Mouse (Mus musculus): Measurements from ENCODE around the gene Pde10a. TPM values are rescaled to one million over a fixed set of nuclear protein-coding genes. Genes with fewer than 3 reads are reported as not detected.

Gene Pde10a
- polyA plus RNA-seq, 1 experiment, result 1.5 TPM

DNA sequence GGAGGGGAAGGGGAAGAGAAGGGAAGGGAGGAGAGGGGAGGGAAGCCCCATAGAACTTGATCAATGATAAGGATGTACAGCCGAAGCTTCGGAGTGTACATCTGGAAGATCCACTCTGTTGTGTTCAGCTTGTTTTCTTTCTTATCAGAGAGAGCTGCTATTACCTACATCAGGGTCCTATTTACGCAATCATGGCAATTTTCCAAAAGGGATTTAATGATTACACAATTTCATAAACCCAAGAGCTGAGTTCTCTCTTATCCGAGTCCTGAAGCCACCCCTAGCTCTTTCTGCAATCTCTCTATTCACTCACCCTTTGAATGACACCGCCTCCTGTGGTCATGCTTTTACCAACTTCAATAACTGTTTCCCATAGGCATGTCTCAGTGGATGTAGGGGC, 508.3 kb downstream of the Pde10a start:
- 79% methylated on average over 5 of the region's 5 CpGs for WGBS
- no peak for DNase-seq (ENCODE audit: low read depth in 1 of 2, low spot score in 2 of 2)

GRCm38 (mm10) chr17:9035561-9036348, 510.6 kb downstream of the Pde10a start:
- H3K36me3 ChIP-seq (ENCODE audit: control insufficient read depth, insufficient read depth, low read length), result no peaks in the 10 kb centered on the region
- no peaks in the 10 kb centered on the region for H3K27me3 ChIP-seq (ENCODE audit: control insufficient read depth, insufficient read depth, low read length)
- no peak for DNase-seq (ENCODE audit: low read depth in 1 of 2, low spot score in 2 of 2)
- 73% methylated on average over 8 of the region's 8 CpGs for WGBS
- H3K27ac ChIP-seq (ENCODE audit: insufficient read depth, low read length), result no peak overlapping the region
- H3K4me1 ChIP-seq (ENCODE audit: control insufficient read depth, insufficient read depth, insufficient read length), result no peaks in the 10 kb centered on the region
- H3K4me3 ChIP-seq (ENCODE audit: extremely low read depth, insufficient read depth, insufficient read length), result no peak overlapping the region
- no peak for TF ChIP-seq POLR2A (IDR thresholded peaks at IDR 0.05; ENCODE audit: low read depth, low read length)

More for the DNA sequence above, 508.3 kb downstream of the Pde10a start:
- Histone ChIP-seq H3K4me1 (ENCODE audit: control insufficient read depth, insufficient read depth, insufficient read length) (no peaks in the 10 kb centered on the region), H3K4me3 (ENCODE audit: extremely low read depth, insufficient read depth, insufficient read length) (no peak overlapping the region), H3K36me3 (ENCODE audit: control insufficient read depth, insufficient read depth, low read length) (no peaks in the 10 kb centered on the region), H3K27me3 (ENCODE audit: control insufficient read depth, insufficient read depth, low read length) (no peaks in the 10 kb centered on the region), H3K27ac (ENCODE audit: insufficient read depth, low read length) (no peak overlapping the region)
- TF ChIP-seq CTCF (IDR thresholded peaks at IDR 0.05; ENCODE audit: extremely low read depth, insufficient read depth, insufficient read length, insufficient replicate concordance), result no peak
- no peak for TF ChIP-seq POLR2A (IDR thresholded peaks at IDR 0.05; ENCODE audit: low read depth, low read length)

Other genes with a start within 250 kb of the Pde10a start
- gene Mpc1, start 242.5 kb upstream of the Pde10a start, polyA plus RNA-seq (2012; rRNA removed), result 24.5 and 25.6 TPM in 2 replicates
- 61.4 and 81.8 TPM in 2 replicates for gene Sft2d1, start 214.3 kb upstream of the Pde10a start, polyA plus RNA-seq (2012; rRNA removed)
- 0.28 and 0.42 TPM in 2 replicates for gene Prr18, start 187.9 kb upstream of the Pde10a start, polyA plus RNA-seq (2012; rRNA removed)
- not detected in 2 replicates for gene T2, start 169.4 kb upstream of the Pde10a start, polyA plus RNA-seq (2012; rRNA removed)
- not detected in 2 replicates for gene T, start 90.9 kb upstream of the Pde10a start, polyA plus RNA-seq (2012; rRNA removed)
- not detected in 2 replicates for gene Gm17087, start 41.6 kb downstream of the Pde10a start, polyA plus RNA-seq (2012; rRNA removed)